Mouse (Mus musculus): ENCODE results near the gene Ift20.
"Not testable (repeated sequence)": the region's sequence is repeated elsewhere in the genome, so short reads cannot be mapped to it uniquely, and the experiment has no call there.

Ift20 gene

GRCm38 (mm10) chr11:78523241-78523955 lies 12.8 kb upstream of the Ift20 start:
- no peak for DNase-seq

DNA sequence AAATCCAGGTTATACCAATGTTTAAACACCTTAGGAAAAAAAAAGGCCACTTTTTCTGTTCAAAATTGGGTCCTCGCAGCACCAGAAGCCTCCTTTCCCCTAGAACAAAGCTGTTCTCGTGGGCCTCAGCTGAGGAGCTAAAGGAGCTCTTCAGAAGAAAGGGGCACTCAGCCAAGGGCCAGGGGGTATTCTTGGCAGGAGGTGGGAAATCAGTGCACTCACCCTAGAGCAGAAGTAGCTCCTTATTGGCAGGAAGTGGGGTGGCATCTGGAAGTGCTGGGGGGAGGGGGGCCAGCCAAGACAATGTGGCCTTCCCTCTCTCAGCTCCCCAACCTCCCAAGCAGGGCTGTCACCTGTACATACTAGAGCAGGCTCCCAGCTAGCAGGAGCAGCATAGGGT lies 11.3 kb upstream of the Ift20 start:
- DNase-seq, result no peak

DNA sequence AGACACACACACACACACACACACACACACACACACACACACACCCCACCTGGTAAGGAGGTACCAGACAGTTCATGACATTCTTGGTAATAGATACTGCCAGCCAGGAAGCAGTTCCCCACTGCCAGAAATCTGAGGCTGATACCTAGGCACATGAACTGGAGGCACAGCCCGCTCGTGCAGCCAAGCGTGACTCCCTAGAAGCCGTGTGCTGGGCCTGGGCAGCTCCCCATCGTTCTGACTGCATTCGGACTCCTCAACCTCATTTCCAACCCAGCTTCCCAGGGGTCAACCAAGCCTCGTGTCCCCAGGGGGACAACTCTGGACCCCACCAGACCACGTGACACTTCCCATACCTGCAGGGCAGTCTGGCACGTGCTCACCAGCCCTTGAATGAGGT lies 7.4 kb upstream of the Ift20 start:
- DNase-seq, result no peak

DNA sequence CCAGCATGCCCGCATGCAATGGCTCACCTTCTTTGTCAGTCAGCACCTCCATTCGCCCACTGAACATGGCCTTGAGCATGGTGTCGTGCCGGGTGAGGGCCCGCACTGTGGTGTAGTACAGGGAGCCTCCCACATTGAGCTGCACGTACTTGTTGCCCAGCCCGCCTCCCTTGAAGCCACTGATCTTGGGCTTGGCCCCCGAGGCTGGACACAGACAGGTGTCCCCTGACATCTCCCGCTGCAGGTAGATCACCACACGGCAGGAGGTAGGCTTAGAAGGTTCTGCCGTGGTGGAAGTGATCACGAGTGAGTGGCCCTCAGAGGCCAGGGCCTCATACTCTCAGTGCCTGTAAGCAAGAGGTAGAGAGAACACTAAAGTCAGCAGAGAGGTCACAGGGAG lies 6.2 kb upstream of the Ift20 start:
- DNase-seq, result no peak

- DNase-seq, result no peak
Observed at GRCm38 (mm10) chr11:78531046-78531445, 5.1 kb upstream of the Ift20 start.

DNA sequence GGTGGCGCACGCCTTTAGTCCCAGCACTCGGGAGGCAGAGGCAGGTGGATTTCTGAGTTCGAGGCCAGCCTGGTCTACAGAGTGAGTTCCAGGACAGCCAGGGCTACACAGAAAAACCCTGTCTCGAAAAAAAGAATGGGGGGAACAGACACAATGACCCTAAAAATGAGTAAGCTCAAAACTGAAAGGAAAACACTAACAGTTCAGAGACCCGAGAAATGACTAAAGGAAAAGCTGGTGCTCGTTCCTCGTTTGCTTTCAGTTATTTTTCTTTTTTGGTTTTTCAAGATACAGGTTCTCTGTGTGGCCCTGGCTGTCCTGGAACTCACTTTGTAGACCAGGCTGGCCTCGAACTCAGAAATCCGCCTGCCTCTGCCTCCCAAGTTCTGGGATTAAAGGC lies 4.6 kb upstream of the Ift20 start:
- DNase-seq, result not testable (repeated sequence)

DNA sequence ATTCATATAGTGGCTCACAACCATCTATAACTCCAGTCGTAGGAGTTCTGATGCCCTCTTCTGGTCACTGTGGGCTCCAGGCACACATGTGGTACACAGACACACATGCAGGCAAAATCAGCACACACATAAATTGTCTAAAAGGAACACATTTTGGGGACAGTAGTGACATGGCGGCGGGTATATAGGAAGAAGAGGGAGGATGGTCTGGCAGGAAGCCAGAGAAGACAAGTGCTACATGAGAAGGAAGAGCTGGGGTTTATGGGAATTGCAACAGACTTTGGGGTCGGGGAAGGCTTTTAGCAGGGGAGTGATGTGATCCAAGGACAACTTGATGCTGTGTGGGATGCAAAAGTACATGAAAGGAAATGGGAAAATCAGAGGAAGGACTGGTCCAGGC lies 1.6 kb upstream of the Ift20 start:
- DNase-seq, result no peak

DNA sequence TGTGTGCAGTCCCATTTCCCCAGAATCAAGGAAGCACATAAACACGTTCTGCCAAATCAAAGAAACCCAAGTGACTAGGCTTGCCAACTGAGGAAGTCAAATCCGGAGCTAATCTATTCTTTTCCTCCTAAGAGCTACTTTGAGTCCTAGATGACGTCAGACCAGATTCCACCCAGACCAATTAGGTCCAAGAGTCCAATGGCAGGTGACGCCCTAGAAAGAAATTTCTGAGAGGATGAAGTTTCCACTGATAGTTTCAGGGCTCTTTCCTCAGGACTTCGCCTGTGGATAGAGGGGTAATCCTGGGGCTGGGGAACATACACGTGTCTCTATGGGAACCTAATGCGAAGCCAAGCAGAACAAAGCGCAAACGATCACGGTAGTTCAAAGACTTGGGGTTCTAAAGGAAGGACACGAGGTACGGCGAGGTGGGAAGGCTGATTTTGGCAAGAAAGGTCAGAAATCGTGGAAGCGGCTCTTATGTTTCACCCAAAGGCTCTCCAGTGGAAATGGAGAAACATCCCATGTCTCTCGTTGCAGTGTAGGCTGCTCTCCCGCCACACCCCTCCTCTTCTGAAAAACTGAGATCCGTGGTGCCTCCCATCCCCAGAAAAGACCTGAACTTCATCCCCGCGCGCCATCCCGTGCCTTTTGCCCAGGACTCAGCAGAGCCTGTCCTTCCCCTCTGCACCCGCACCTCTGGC lies 633 bp upstream of the Ift20 start:
- DNase-seq, result no peak

GRCm38 (mm10) chr11:78536690-78537084 lies 526 bp downstream of the Ift20 start:
- no peak for DNase-seq

GRCm38 (mm10) chr11:78540358-78540757 lies 4.2 kb downstream of the Ift20 start:
- DNase-seq, result no peak

DNA sequence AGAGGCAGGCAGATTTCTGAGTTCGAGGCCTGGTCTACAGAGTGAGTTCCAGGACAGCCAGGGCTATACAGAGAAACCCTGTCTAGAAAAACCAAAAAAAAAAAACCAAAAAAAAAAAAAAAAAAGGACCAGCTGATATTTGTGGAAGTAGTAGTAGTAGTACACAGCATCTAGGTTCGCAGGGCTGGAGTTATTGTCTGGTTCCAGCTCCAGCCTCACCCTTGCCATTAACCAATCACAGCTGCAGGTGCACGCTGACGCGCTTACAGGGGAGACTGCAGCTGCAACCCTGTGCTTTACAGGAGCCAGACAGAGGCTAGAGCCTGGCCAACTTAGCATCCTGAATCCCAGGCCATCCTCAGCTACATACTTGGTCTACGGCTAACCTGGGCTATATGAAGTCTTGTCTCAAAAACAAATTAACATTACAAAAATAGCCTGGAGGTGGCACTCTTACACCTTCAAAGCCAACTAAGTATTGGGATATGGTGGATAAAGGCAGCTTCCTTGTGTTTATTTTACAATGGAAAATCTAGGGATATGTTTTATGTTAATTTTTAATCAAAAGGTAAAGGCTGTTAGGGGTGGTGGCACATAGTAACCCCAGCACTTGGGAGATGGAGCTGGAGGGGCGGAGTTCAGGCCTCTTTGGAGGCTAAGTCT lies 8.4 kb downstream of the Ift20 start:
- no peak for DNase-seq

- DNase-seq, result no peak
Observed at GRCm38 (mm10) chr11:78545181-78545580, 9.0 kb downstream of the Ift20 start.

- no peak for DNase-seq
Observed at GRCm38 (mm10) chr11:78547718-78548460, 11.7 kb downstream of the Ift20 start.

- DNase-seq, result no peak
Observed at GRCm38 (mm10) chr11:78549491-78549987, 13.4 kb downstream of the Ift20 start.

DNA sequence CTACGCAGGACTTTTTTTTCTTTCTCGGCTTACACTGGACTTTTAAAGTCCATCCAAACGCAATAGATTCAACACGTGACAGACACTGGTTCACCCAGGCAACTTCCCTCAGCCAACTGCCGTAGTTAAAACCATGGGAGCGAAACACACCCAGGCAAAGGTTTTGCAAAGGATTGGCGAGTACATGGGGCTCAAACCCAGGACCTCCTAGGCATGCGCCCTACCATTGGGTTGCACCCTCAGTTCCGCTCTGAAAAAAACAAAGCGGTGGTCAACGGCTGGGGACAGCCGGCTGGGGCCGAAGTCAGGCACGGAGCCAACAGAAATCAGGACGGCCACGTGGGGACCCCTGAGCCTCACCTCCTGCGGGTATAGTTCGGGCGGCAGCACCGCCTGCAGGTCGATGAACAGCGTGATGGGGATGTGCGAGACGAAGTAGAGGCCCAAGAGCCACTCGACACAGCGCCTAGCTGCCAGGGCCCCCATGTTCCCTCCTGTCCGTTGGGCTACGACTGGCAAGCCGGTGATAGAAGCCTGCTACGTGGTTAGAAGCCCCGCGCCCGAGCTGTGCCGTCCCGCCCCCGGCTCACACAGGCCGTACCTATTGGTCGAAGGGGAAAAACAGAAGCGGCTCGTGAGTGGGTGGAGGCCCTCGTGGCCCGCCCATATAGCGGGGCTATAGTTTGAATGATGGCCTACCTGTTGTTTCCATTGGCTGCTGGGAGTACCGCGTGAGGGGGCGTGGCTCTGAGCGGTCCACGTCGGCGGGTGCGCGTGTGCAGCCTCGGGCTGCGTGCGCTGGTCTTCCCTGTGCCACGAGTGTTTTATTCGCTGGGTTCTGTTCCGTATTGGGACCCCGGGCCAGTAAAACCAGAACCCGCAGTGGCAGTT lies 14.3 kb downstream of the Ift20 start, which contains the start of gene Tmem97:
TSS of gene Tmem97 (minus strand) at position 610 of the 891 bp plus-strand sequence.
- peak; percentile 97 for DNase-seq

- DNase-seq, result no peak
Observed at GRCm38 (mm10) chr11:78551059-78551398, 14.9 kb downstream of the Ift20 start.

DNA sequence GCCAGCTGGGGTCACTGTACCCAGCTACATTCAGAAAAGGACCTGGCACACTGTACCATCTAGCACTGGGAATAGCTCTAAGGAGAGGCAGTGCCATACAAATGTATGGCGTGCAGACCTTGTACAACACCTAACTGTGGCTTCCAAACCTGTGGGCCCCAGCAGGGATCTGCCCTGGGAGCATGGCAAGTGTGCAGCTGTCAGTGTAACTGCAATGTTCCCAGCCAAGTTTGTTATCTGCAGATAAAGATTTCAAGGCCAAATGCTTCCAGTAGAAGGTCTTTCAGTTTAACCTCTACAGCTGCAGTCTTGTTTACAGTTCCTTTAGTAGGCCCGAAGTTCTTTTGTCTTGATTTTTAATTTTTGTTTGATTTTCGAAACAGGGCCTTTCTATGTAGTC lies 19.5 kb downstream of the Ift20 start:
- no peak for DNase-seq

DNA sequence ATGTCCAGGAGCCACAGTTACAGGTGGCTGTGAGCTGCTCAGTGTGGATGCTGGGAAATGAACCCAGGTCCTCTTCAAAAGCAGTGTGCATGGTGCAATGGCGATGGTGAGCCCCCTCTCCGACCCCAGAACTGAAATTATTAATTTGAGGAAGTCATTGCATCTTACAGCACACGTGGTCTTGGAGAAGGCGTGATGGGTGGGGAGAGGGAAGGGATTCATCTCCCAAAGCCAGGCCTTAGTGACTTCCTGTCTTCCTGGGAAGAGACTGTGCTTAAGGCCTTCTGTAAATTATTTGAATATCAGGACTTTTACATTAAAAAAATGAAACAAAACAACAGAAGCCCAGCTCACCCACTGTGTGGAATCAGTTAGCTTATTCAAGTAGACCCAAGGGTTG lies 19.9 kb downstream of the Ift20 start:
- DNase-seq, result no peak

DNA sequence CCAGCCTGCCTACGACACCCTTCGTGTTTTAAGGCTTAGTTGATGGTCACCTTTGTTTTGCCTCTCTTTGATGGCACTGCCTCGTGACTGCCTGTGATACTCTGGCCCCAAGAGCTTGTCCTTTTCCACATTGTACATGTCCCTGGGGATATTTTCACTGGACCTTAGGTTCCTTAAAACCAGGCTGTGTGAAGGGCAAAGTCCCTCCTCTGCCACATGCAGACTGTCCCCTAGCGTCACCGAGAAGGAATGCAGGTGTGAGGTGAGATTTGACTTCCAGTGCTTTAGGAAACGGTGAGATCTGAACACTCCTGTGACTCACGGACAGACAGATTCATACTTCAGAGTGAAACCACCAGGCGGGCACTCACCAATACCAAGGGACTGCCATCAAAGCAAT lies 21.1 kb downstream of the Ift20 start:
- DNase-seq, result no peak

GRCm38 (mm10) chr11:78560447-78560846 lies 24.3 kb downstream of the Ift20 start:
- peak; percentile 84 for DNase-seq

DNA sequence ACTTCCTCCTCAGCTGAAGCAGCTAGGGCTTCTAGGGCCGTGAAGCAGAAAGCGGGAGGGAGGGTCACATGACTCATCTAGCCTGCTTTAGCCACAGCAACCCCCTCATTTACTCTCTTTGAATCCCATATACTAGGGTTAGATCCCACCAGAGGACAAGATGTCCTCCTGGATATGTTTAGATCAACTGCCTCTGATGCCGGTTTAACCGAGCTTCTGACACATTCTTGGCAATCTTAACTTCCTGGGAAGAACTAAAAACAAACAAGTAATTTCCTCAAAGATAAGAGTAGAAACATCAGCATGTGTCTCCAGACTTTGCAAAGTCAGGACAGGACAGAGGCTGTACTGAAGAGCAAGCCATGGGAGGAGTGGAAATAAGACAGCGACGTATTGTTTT lies 30.6 kb downstream of the Ift20 start:
- no peak for DNase-seq

- no peak for DNase-seq
Observed at GRCm38 (mm10) chr11:78567614-78568013, 31.5 kb downstream of the Ift20 start.
